Mouse (Mus musculus) mesoderm, embryonic 11.5 days (tissue): ENCODE data around the gene Pcsk1.

Source experiments
- DNase-seq: peaks from one replicate; pipeline ENCODE4 v3.0.0-alpha.2; 2012; ENCODE audit warnings: low read depth, low spot score

The Pcsk1 gene

DNA sequence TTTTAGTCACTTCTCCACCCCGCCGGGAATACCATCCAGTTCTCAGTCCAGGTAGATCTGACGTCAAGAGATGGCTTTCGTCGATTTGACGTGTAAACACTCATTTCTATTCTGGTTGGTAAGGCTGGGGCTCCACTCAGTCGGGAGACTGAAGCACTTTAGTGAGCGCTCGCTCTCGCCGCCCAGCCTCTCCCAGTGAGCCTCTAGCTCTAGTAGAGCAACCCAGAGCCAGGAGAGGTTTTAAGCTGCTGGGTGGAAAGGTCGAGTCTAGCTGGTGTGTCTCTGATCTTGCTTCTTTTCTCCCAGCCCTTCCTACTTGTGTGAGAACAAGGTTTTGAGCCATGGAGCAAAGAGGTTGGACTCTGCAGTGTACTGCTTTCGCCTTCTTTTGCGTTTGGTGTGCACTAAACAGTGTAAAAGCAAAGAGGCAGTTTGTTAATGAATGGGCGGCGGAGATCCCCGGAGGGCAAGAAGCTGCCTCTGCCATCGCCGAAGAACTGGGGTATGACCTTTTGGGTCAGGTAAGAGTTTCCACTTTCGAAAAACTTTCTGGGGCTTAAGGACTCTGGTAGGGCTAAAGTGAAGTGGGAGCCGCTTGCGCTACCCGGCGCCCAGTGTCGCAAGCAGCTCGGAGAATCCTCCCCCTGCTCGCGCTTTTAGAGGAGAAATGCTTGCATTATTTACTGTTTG, at the start of gene Pcsk1:
Pcsk1 (plus strand) TSS at position 106 of the 690 bp plus-strand sequence.
- DNase-seq, result peak; percentile 12

DNA sequence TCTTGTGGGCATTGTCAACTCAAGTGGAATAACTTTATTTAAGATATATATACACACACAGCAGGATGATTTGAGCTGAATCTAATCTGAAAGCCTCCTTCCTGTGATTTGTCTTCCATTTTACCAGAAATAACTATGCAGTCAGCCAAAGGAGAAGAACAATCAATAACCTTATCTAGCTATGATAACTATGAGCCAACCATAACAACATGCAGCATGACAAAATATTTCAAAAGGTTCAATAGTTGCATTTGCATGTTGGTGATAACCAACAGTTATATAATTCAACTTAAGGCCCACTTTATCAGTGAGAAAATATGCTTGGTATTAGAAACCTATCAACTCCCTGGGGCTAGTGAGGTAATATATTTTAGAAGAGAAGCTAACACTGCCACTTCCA, 30.8 kb upstream of the Pcsk1 start:
- DNase-seq, result no peak

DNA sequence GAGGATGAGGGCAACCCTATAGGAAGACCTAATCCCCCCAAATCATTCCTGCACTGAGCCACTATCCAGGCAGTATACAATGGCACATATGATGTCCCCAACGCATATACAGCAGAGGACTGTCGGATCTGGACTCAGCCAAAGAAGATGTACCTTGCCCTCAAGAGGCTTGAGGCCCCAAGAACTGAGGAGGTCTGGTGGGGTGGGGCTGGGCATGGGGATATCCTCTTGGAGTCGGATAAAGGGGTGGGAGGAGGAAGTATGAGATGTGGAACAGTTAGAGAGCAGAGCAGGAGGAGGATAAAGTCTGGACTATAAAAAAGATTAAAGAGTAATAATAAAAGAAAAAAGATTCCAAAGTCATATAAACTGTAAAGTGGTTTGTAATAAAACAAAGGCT, 25.7 kb upstream of the Pcsk1 start:
- no peak for DNase-seq

DNA sequence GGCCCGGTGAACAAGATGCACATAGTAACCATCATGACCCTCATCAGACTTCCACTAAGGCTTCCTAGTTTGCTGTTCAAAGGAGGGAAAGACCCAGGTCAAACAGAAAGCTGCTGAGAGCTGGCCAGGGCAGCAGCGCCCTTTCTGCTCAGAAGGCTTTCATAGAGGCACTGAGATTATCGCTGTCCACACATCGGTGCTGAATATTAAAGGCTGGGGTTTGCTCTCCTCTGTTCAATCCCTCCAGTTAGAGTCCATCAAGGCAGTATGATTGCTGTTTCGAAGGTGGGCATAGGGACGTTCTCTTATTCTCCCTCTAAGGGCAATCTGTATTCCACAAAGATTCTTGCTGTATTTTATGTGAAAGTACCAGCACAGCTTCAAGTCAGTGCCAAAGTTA, 1.0 kb upstream of the Pcsk1 start:
- DNase-seq, result peak; percentile 68

DNA sequence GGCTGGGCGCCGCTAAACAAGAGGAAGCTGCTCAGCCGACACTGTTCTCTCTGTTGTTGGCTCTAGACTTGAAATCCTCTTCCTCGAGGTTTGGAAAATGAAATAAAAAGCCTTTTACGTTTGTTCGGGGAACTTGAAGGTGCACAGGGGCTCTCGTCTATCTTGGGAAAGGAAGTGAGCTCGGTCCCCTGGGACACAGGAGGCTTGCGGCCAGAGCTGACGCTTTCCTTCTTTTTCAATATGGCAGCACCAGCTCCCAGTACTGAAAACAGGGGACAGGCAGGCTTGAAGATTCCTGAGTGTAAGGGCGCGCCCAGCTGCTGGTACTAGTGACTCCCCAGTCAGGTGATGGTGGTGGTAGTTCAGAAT, 769 bp downstream of the Pcsk1 start:
- DNase-seq, result peak; percentile 47

DNA sequence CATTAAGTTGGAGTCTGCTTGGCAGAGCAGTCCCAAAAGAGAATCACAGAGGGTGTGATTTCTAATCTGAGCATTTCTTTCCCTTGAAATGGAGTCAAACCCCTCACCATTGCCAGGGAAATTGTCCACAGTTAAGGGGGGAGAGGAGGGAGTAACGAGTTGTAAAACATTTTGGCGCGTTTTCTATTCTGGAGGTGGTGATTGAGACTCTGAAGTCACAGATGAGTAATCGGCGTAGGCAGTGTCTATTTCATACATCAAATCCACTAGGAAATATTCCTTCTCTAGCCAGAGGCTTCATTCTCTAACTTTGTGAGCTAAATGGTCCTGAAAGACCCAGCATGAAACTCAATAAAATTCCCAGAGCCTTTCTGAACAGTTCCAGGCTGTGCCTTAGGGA, 1.4 kb downstream of the Pcsk1 start:
- no peak for DNase-seq

DNA sequence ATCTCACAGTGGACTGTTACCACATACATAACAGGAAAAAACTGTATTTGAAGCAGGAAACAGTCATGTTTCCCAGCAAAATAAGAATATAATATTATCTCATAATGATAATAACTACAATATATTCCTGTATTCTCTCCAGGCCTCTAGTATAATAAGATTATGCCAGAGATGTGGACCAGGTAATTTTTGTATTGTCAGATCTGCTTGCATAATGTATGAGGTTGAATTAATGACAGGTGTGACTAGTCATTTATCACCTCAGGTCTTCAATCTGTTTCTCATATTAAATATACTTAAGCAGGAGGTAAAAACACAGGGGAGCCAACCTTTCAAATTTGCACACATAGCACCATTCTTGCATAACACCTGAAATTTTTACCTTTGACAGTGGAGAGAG, 5.9 kb downstream of the Pcsk1 start:
- DNase-seq, result no peak

DNA sequence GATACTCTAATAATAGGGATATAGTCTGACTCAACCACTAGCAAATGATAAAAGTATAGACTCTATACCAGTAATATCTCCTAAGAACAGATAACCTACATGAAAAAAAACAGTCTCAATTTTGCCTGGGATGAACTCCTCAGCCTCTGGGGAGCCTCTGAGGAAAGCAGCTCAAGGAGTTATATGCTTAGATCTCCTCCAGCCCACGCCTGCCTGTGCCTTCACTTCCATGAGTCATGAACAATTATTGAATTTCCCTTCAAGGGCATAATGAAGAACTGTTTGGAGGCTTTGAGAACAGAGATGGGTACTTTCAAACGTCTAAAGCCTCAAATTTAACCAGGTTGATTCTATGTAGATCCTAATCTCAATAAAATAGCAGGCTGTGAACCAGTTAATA, 23.5 kb downstream of the Pcsk1 start:
- DNase-seq, result no peak

DNA sequence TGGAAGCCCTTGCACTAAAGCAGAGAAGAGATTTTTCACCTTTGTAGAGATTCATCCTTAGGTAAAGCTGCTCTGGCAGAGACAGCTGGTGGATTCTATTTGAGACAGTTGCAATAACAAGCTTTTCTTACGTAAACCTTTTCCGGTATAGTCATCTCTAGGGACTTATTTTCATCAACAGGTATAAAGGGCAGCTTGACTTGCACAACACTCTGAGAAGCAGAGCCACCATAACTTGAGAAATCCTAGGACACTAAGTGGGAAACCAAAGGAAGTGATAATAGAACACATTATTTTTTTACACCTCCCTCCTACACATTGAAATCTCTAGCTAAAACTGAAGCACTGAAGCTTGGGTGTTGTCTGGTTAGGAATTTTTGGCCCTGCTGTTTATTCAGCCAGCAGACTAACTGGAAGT, 24.4 kb downstream of the Pcsk1 start:
- DNase-seq, result no peak

DNA sequence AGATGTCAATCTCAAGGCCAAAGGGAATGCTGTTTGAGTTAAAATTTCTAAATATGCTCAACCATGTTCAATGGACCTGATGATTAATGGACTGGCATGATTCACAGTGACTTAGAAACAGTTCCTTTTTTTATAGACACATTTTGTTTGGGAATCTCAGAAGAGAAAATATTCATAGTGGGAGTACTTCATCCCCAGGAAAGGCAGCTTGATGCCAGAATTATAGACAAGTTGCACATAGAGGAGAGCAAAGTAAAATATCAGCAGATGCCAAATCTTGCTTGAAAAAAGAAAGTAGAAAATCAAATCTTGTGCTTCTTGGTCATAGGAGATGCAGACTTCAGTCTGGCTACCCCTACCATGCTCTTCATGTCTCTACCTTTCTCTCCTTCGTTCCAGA, 25.2 kb downstream of the Pcsk1 start:
- DNase-seq, result no peak

DNA sequence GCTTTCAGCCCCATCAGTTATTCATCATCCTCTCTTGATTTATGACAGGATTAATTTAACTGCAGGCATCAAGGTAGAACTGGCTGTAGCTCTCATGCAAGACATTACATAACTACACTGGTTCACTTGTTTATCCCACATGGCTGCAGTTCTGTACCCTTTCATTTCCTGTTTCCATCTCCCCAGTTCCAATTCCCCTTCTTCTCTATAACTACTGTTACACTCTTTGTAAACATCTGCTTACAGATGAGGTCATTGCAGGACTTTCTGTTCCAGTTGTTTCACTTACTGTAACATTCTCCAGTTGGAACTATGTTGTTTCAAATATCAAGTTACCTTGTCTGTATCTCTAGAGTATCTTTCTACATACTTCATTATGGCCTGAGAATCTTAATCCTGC, 46.2 kb downstream of the Pcsk1 start:
- no peak for DNase-seq

DNA sequence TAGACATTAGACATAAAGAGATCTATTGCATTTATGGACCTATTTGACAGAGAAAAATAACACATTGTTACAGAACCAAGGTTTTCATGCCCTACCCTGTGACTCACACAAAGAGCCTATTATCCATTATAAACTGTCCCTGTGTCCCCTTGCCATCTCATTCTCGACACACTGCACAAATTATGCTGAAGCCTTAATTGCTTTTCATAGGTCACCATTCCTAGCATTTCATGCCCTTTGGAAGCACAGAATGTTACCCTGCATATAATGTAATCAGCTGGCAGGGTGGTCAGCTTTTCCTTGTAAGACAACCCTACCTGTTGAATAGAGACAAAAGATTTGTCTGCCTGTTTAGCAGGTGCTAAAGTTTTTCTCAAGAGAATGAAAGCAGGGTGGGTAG, 71.0 kb downstream of the Pcsk1 start:
- peak; percentile 2 for DNase-seq

DNA sequence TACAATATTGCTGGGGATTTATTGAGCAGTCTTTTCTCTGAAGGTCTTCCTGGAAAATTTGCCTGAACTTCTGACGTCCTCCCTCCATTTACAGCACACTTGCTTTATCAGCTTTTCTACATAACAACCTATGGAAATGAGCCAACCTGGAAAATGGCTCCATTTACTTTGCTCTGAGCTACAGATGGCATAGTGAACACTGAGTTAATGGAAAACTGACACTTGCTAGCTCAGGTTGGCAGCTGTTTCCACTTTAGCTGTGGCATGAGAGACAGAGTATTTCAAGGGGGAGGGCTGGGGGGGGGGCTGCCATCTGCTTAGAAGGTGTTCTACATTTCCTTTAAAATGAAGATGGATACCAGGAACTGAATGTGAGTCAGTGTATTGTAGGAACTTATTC, 73.8 kb downstream of the Pcsk1 start:
- DNase-seq, result peak; percentile 12
